Mouse (Mus musculus): ENCODE results near the gene Gpr173. TPM values are rescaled to one million over a fixed set of nuclear protein-coding genes. Genes with fewer than 3 reads are reported as not detected.

Gpr173 gene
- polyA plus RNA-seq (2014; fragmentation: Illumina TruSeq; extraction: RNeasy Lipid Tissue Mini Kit (QIAGEN cat#74804); ENCODE audit: insufficient read depth, low read depth, low replicate concordance): 1.5 TPM

GRCm38 (mm10) chrX:152368397-152369273, at the start of gene Gpr173:
Gene Gpr173 (minus strand): TSS chrX:152368704.

GRCm38 (mm10) chrX:152342358-152342901, 26.1 kb downstream of the Gpr173 start, which contains the start of gene Tspyl2:
Gene Tspyl2 (minus strand): TSS chrX:152342425.

GRCm38 (mm10) chrX:152326996-152327688, 41.4 kb downstream of the Gpr173 start, which contains the start of gene Kantr:
Gene Kantr (minus strand): TSS chrX:152327495.

Other genes with a start within 250 kb of the Gpr173 start
- 11.8 TPM for gene Iqsec2, start 224.4 kb downstream of the Gpr173 start, polyA plus RNA-seq (2014; fragmentation: Illumina TruSeq; extraction: RNeasy Lipid Tissue Mini Kit (QIAGEN cat#74804); ENCODE audit: insufficient read depth, low read depth, low replicate concordance)
- gene Kdm5c, start 135.7 kb downstream of the Gpr173 start, polyA plus RNA-seq (2014; fragmentation: Illumina TruSeq; extraction: RNeasy Lipid Tissue Mini Kit (QIAGEN cat#74804); ENCODE audit: insufficient read depth, low read depth, low replicate concordance): 17.3 TPM
- gene Kantr, start 41.2 kb downstream of the Gpr173 start, polyA plus RNA-seq (2014; fragmentation: Illumina TruSeq; extraction: RNeasy Lipid Tissue Mini Kit (QIAGEN cat#74804); ENCODE audit: insufficient read depth, low read depth, low replicate concordance): 2.6 TPM
- 14.3 TPM for gene Tspyl2, start 26.3 kb downstream of the Gpr173 start, polyA plus RNA-seq (2014; fragmentation: Illumina TruSeq; extraction: RNeasy Lipid Tissue Mini Kit (QIAGEN cat#74804); ENCODE audit: insufficient read depth, low read depth, low replicate concordance)
- gene Cldn34a, start 194.6 kb upstream of the Gpr173 start, polyA plus RNA-seq (2014; fragmentation: Illumina TruSeq; extraction: RNeasy Lipid Tissue Mini Kit (QIAGEN cat#74804); ENCODE audit: insufficient read depth, low read depth, low replicate concordance): not detected